Mouse (Mus musculus) duodenum, adult 2 months (tissue): Measurements from ENCODE around the gene Eepd1. TPM values are rescaled to one million over a fixed set of nuclear protein-coding genes. Genes with fewer than 3 reads are reported as not detected.

Source experiments
- polyA plus RNA-seq: library from polyadenylated mRNA; depleted of rRNA; stranded (reverse); fragments of >200 nt; gene quantifications from 2 replicates; pipeline ENCODE4 v1.2.3, GENCODE M21; 2012; ENCODE audit warnings: low replicate concordance; rRNA removed

The Eepd1 gene
- polyA plus RNA-seq, result 8.7 and 19.5 TPM in 2 replicates

DNA sequence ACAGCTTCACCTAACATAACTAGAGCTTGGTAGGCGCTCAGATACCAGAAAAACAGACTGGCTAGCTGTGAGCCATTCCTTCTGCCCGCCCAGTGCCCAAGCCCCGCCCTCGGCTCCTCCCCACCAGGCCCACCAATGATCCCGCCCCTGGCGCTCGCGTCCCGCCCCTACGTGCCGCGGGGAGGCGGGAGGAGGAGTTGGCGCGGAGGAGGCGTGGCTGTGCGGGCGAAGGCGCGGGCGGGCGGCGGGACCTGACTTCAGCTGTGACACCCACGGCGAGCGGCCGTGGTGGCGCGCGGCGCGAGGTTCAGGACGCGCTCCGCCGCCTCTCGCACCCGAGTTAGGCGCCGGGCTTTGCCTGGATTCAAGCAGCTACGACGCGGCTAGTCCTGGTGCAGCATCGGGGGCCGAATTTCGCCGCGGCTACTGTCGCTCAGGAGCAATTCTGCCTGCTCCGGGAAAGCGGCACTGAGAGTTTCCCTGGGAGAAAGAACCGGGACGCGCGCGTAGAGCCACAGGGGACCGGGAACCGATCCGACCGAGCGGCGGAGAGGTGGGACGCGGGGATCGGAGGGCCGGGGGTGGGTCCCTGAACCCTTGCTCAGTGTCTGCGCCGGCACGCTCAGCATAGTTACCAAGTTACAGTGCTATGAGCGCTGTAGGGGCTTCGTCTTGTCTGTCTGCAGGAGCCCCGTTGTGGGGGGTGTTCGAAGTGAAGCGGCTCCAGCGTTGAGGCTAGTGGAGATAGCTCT lies at the start of gene Eepd1:
Gene Eepd1 (plus strand): TSS at position 204 of the 752 bp plus-strand sequence.

Other genes starting within 250 kb of the Eepd1 start
- 0.68 and 1.0 TPM in 2 replicates for gene Sept7, start 229.1 kb upstream of the Eepd1 start, polyA plus RNA-seq